Mouse (Mus musculus) c-Kit-positive CD71-positive TER-119-negative erythroid progenitor cells, embryonic 14.5 days (primary cell): ENCODE results near the gene Prkcb.

Experiments
- DNase-seq: peaks from one replicate; pipeline ENCODE4 v3.0.0-alpha.2; 2013; ENCODE audit warnings: low read depth

The Prkcb gene

GRCm38 (mm10) chr7:122322038-122322690 is 33.6 kb downstream of the Prkcb start:
- no peak for DNase-seq

- DNase-seq, result no peak
Observed at GRCm38 (mm10) chr7:122327942-122328341, 39.4 kb downstream of the Prkcb start.

- DNase-seq, result no peak
Observed at GRCm38 (mm10) chr7:122328466-122328865, 39.9 kb downstream of the Prkcb start.

- DNase-seq, result no peak
Observed at GRCm38 (mm10) chr7:122329588-122329987, 41.0 kb downstream of the Prkcb start.

GRCm38 (mm10) chr7:122333686-122334085 is 45.1 kb downstream of the Prkcb start:
- DNase-seq, result no peak

- no peak for DNase-seq
Observed at GRCm38 (mm10) chr7:122337302-122337701, 48.8 kb downstream of the Prkcb start.

- DNase-seq, result no peak
Observed at GRCm38 (mm10) chr7:122338055-122338454, 49.5 kb downstream of the Prkcb start.

GRCm38 (mm10) chr7:122339476-122339875 is 50.9 kb downstream of the Prkcb start:
- no peak for DNase-seq

GRCm38 (mm10) chr7:122341813-122342212 is 53.3 kb downstream of the Prkcb start:
- DNase-seq, result no peak

GRCm38 (mm10) chr7:122344656-122345055 is 56.1 kb downstream of the Prkcb start:
- DNase-seq, result no peak

GRCm38 (mm10) chr7:122346251-122347242 is 58.0 kb downstream of the Prkcb start:
- DNase-seq, result no peak

GRCm38 (mm10) chr7:122347433-122347832 is 58.9 kb downstream of the Prkcb start:
- no peak for DNase-seq

GRCm38 (mm10) chr7:122349961-122350360 is 61.4 kb downstream of the Prkcb start:
- DNase-seq, result no peak

GRCm38 (mm10) chr7:122350741-122351140 is 62.2 kb downstream of the Prkcb start:
- DNase-seq, result no peak

- DNase-seq, result no peak
Observed at GRCm38 (mm10) chr7:122351816-122352215, 63.3 kb downstream of the Prkcb start.

GRCm38 (mm10) chr7:122352566-122353277 is 64.2 kb downstream of the Prkcb start:
- no peak for DNase-seq

- DNase-seq, result no peak
Observed at GRCm38 (mm10) chr7:122353329-122353728, 64.8 kb downstream of the Prkcb start.

- no peak for DNase-seq
Observed at GRCm38 (mm10) chr7:122356941-122357340, 68.4 kb downstream of the Prkcb start.

GRCm38 (mm10) chr7:122357847-122358246 is 69.3 kb downstream of the Prkcb start:
- DNase-seq, result no peak

GRCm38 (mm10) chr7:122366635-122367034 is 78.1 kb downstream of the Prkcb start:
- DNase-seq, result no peak

GRCm38 (mm10) chr7:122367303-122368007 is 78.9 kb downstream of the Prkcb start:
- no peak for DNase-seq

- DNase-seq, result no peak
Observed at GRCm38 (mm10) chr7:122370488-122370887, 81.9 kb downstream of the Prkcb start.
